Mouse (Mus musculus) T-helper 1 cell (primary cell): ENCODE measurements at regions not wholly inside any gene's neighbourhood (a gene's known extent, or its start where the extent isn't known, plus 50 kb on each side); places are given as distances from the start of the nearest gene placed in this dataset.

Experiments used
- in situ Hi-C: fragments of 300-600 bp; cut with MboI, MseI; formaldehyde crosslinking; loops from one replicate; pipeline ENCODE4 v1.15.1; 2025; ENCODE audit warnings: high pct_unique_total_duplicates

GRCm38 (mm10) chr5:44416844-44417589 is 190.6 kb upstream of the Tapt1 start:
- in situ Hi-C loops, result no loop called here

- in situ Hi-C loops, result no loop called here
Measured at GRCm38 (mm10) chr5:44414441-44414840, 188.0 kb upstream of the Tapt1 start.

- in situ Hi-C loops, result no loop called here
Measured at GRCm38 (mm10) chr5:44403300-44403699, 176.9 kb upstream of the Tapt1 start.

- in situ Hi-C loops, result no loop called here
Measured at GRCm38 (mm10) chr5:44400573-44401332, 174.3 kb upstream of the Tapt1 start.

- in situ Hi-C loops, result no loop called here
Measured at GRCm38 (mm10) chr5:44387237-44387810, 160.9 kb upstream of the Tapt1 start.

GRCm38 (mm10) chr5:44386176-44386575 is 159.8 kb upstream of the Tapt1 start:
- in situ Hi-C loops, result no loop called here

GRCm38 (mm10) chr5:44383049-44383448 is 156.6 kb upstream of the Tapt1 start:
- in situ Hi-C loops, result no loop called here

GRCm38 (mm10) chr5:44370006-44370405 is 143.6 kb upstream of the Tapt1 start:
- in situ Hi-C loops, result no loop called here

GRCm38 (mm10) chr5:44352324-44352723 is 125.9 kb upstream of the Tapt1 start:
- in situ Hi-C loops, result no loop called here

GRCm38 (mm10) chr5:44341457-44342014 is 115.1 kb upstream of the Tapt1 start:
- in situ Hi-C loops, result loop anchor here (25.0 kb wide), 1 partner anchor 1479 kb away; no protein-coding TSS in a partner anchor

- in situ Hi-C loops, result loop anchor here (25.0 kb wide), 1 partner anchor 1476 kb away; no protein-coding TSS in a partner anchor
Measured at GRCm38 (mm10) chr5:44338662-44339061, 112.2 kb upstream of the Tapt1 start.

GRCm38 (mm10) chr5:44335756-44336155 is 109.3 kb upstream of the Tapt1 start:
- in situ Hi-C loops, result loop anchor here (25.0 kb wide), 1 partner anchor 1473 kb away; no protein-coding TSS in a partner anchor

- in situ Hi-C loops, result no loop called here
Measured at GRCm38 (mm10) chr5:44319626-44320025, 93.2 kb upstream of the Tapt1 start.

GRCm38 (mm10) chr5:44306769-44307557 is 80.5 kb upstream of the Tapt1 start:
- in situ Hi-C loops, result no loop called here

- in situ Hi-C loops, result no loop called here
Measured at GRCm38 (mm10) chr5:44303886-44304855, 77.7 kb upstream of the Tapt1 start.

- in situ Hi-C loops, result loop anchor here (5.0 kb wide), 1 partner anchor 122 kb away; no protein-coding TSS in a partner anchor
Measured at GRCm38 (mm10) chr5:44284384-44284783, 58.0 kb upstream of the Tapt1 start.
